Mouse (Mus musculus) lung, adult 2 months (tissue): ENCODE results near the gene Actn3.

ENCODE experiments used
- CTCF ChIP-seq: fragments of 200-500 bp; IDR thresholded peaks from 2 replicates; pipeline ENCODE4 v1.5.1; 2011; ENCODE audit warnings: mild to moderate bottlenecking, low read length, control low read depth; ENCODE audit not compliant: insufficient read depth
- POLR2A ChIP-seq: fragments of 200-500 bp; IDR thresholded peaks from 2 replicates; pipeline ENCODE4 v1.6.1; 2011; ENCODE audit warnings: low read depth, mild to moderate bottlenecking, control low read depth, low read length, borderline replicate concordance; ENCODE audit errors: extremely low read depth

GRCm38 (mm10) chr19:4849800-4850199, 27.9 kb downstream of the Actn3 start:
- TF ChIP-seq CTCF (no peak), POLR2A (no peak)
